Mouse (Mus musculus) liver, embryonic 14.5 days (tissue): ENCODE data around the gene Arhgap24. TPM values are rescaled to one million over a fixed set of nuclear protein-coding genes. Genes with fewer than 3 reads are reported as not detected.
A peak's percentile ranks its signal among the peaks of the same experiment; 100 is the strongest.

Source experiments
- ATAC-seq: fragments of 200-750 bp; cut with Nextera tagmentation; 2 replicates; pipeline ENCODE4 v1.8.0; 2017; ENCODE audit warnings: moderate number of reproducible peaks, mild to moderate bottlenecking, moderate library complexity; ENCODE audit not compliant: insufficient read depth
- DNase-seq, 3 experiments: peaks; one replicate each; pipeline ENCODE4 v3.0.0-alpha.2; 2012 to 2013; ENCODE audit warnings: low read depth in 3 of 3, low spot score in 3 of 3
- H3K27ac ChIP-seq: fragments of 300-500 bp; sonication (generic); 2 replicates; pipeline ENCODE4 v1.5.1; 2014; ENCODE audit warnings: moderate library complexity, mild to moderate bottlenecking, control low read depth, inconsistent platforms
- H3K27me3 ChIP-seq: fragments of 300-500 bp; sonication (generic); 2 replicates; pipeline ENCODE4 v1.6.1; 2014; ENCODE audit warnings: mild to moderate bottlenecking, low read length, moderate library complexity; ENCODE audit not compliant: control insufficient read depth, insufficient read depth
- H3K36me3 ChIP-seq: fragments of 300-500 bp; sonication (generic); replicated peaks from 2 replicates; pipeline ENCODE4 v1.6.1; 2014; ENCODE audit warnings: low read depth; ENCODE audit not compliant: control insufficient read depth, insufficient read depth
- H3K4me1 ChIP-seq, 2 experiments: fragments of 200-500 bp in 1 of 2; fragments of 300-500 bp in 1 of 2; sonication (generic) in 1 of 2; replicated peaks; 2 replicates each; pipeline ENCODE4 v1.6.1; 2012 to 2014; ENCODE audit warnings: antibody characterized with exemption in 1 of 2, inconsistent platforms in 1 of 2, low read length in 1 of 2; ENCODE audit not compliant: control insufficient read depth in 2 of 2, insufficient read depth in 2 of 2
- H3K4me2 ChIP-seq: fragments of 300-500 bp; sonication (generic); 2 replicates; pipeline ENCODE4 v1.6.1; 2014; ENCODE audit warnings: low read depth, mild to moderate bottlenecking, control low read depth, moderate library complexity
- H3K4me3 ChIP-seq, 2 experiments: fragments of 200-500 bp in 1 of 2; fragments of 300-500 bp in 1 of 2; sonication (generic) in 1 of 2; 2 replicates each; pipeline ENCODE4 v1.5.1; 2012 to 2014; ENCODE audit warnings: low read depth in 2 of 2, low read length in 2 of 2, mild to moderate bottlenecking in 2 of 2, control low read depth in 1 of 2, inconsistent platforms in 1 of 2, moderate library complexity in 1 of 2; ENCODE audit not compliant: insufficient read depth in 1 of 2
- H3K9ac ChIP-seq: fragments of 300-500 bp; sonication (generic); replicated peaks from 2 replicates; pipeline ENCODE4 v1.6.1; 2014; ENCODE audit warnings: mild to moderate bottlenecking, control low read depth, moderate library complexity
- H3K9me3 ChIP-seq: fragments of 300-500 bp; sonication (generic); 2 replicates; pipeline ENCODE4 v1.6.1; 2016; ENCODE audit warnings: low read length, mixed read lengths; ENCODE audit not compliant: control insufficient read depth
- CTCF ChIP-seq: IDR thresholded peaks from 2 replicates; pipeline ENCODE4 v1.5.1; 2016; ENCODE audit warnings: antibody characterized with exemption, low read depth, control low read depth
- EP300 ChIP-seq: IDR thresholded peaks from 2 replicates; pipeline ENCODE4 v1.6.1; 2016; ENCODE audit warnings: antibody characterized with exemption, low read depth
- WGBS: fragments of 180-500 bp; shearing (Covaris S2); extraction: QIAGEN DNeasy Blood & Tissue Kit; methylation state at CpG from one replicate; pipeline ENCODE4 v1.1.7; 2014; ENCODE audit not compliant: insufficient replicate concordance; 5-methylcytosine and 5-hydroxymethylcytosine counted together
- polyA plus RNA-seq, 2 experiments: library from polyadenylated mRNA; depleted of rRNA in 1 of 2; stranded (reverse) in 1 of 2; unstranded in 1 of 2; fragments of >200 nt; fragmentation: Nextera tagmentation in 1 of 2; extraction: Ambion mirVana in 1 of 2; gene quantifications; 2 replicates each; pipeline versions ENCODE4 v1.2.1 to v1.2.3; 2012 to 2014

Arhgap24 gene
- polyA plus RNA-seq (2012; rRNA removed), result 1.4 and 1.8 TPM in 2 replicates
- polyA plus RNA-seq (2014; fragmentation: Nextera tagmentation; extraction: Ambion mirVana), result 2.0 and 2.1 TPM in 2 replicates

DNA sequence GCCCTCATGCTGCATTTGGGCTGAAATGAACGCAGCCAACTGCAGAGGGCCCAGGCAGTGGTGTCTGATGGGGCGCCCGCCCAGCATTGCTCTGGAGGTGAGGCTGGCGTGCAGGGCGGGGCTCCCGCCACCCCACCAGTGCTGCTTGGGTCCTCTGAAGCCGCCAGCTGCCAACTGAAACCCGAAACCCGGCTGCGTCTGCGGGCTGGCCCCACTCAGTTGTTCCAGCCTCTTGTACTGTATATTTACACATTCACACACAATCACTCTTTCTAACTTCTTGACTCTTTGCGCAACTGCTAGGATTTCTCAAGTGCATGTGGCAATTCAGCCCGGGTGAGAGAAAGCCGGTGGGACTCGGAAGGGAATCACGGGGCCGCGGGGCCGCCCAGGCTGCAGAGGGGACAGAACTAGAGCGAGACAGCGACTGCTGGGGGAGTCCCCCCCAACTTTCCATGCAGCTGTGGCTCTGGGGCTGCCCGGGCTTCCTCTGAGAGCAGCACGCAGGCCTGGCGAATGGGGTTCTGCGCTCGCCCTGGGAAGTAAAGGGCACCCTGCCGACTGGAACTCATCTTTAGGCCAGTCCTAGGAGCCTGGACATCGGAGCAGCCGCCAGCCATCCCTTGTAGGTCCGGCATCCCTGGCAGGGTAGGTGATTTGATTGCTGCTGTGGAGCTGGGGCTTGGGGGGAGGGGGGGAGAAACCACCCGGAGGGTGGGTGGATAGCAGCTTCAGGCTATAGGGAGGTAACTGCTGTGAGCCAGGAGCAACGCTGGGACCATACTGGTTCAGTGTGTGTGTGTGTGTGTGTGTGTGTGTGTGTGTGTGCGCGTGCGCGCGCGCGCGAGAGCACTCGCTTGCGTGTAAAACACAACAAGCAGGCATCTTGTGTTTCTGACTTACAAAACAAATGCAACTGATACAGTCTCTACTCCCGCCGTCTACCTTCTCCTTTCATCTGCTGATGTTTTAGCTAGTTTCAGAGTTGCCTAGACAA, at the start of gene Arhgap24:
Gene Arhgap24 (plus strand): TSS at position 177 of the 997 bp plus-strand sequence.
- H3K4me1 ChIP-seq, result no peaks in the 10 kb centered on the region
- H3K27ac ChIP-seq, result no peak within 1 kb of the TSS
- ATAC-seq (peak; percentile 67), DNase-seq (peak; percentile 20 to 39 (median 26))
- no peak within 1 kb of the TSS for H3K9ac ChIP-seq
- peak within 1 kb of the TSS; percentile 42 to 48 for H3K4me3 ChIP-seq
- TF ChIP-seq CTCF (no peak), EP300 (no peak)
- no peaks in the 10 kb centered on the region for H3K36me3 ChIP-seq
- H3K9me3 ChIP-seq, result no peaks in the 10 kb centered on the region
- WGBS, result 3% methylated on average over 44 of the region's 44 CpGs
- H3K4me2 ChIP-seq, result peak within 1 kb of the TSS; percentile 46
- H3K27me3 ChIP-seq, result no peaks in the 10 kb centered on the region

DNA sequence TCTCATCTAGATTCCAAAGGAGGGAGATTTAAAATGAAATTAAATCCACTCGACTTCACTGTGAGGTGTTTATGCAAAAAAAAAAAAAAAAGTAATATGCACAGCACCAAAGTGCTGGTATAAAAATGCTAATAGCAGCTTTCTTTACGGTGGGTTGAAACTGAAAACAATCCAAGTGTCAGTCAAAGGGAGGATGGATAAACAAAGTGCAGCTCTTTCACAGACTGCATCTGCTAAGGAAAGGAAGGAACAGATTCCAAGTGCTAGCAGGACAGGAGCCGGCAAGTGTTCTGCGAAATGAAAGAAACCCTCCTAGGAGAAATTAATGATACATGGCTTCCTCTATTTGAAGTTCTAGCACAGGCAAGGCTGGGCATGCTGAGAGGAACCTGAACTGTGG, 47.0 kb upstream of the Arhgap24 start:
- 44% methylated on average over 4 of the region's 4 CpGs for WGBS
- Histone ChIP-seq H3K27ac (no peak overlapping the region), H3K27me3 (no peaks in the 10 kb centered on the region), H3K9me3 (no peaks in the 10 kb centered on the region), H3K4me3 (no peak overlapping the region), H3K4me1 (no peaks in the 10 kb centered on the region), H3K4me2 (no peak overlapping the region), H3K9ac (no peak overlapping the region), H3K36me3 (no peaks in the 10 kb centered on the region)
- no peak for DNase-seq
- no peak for ATAC-seq
- no peak for TF ChIP-seq CTCF
- TF ChIP-seq EP300, result no peak

DNA sequence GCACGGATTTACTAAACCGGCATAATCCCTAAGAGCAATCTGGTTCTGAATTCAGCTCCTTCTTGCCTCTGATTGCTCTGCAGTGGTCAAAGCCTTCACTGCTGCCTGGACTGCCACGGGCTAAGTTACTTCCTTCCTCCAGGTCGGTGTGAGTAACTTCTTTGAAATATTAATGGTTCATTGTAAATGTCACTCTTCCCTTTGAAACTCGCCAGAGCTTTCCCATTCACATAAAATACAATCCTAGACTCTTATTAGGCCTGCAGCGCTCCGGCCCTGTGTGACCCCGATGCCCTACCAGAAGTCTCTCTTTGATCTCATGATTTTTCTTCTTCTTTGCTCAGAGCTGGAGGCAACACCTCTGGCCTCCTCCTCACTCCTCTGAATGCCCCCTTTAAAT, 44.6 kb upstream of the Arhgap24 start:
- Histone ChIP-seq H3K9me3 (no peaks in the 10 kb centered on the region), H3K4me2 (no peak overlapping the region), H3K36me3 (no peaks in the 10 kb centered on the region), H3K27me3 (no peaks in the 10 kb centered on the region), H3K27ac (no peak overlapping the region), H3K9ac (no peak overlapping the region), H3K4me1 (no peaks in the 10 kb centered on the region), H3K4me3 (no peak overlapping the region)
- WGBS, result 54% methylated on average over 8 of the region's 8 CpGs
- ATAC-seq (no peak), DNase-seq (no peak)
- TF ChIP-seq CTCF (no peak), EP300 (no peak)

DNA sequence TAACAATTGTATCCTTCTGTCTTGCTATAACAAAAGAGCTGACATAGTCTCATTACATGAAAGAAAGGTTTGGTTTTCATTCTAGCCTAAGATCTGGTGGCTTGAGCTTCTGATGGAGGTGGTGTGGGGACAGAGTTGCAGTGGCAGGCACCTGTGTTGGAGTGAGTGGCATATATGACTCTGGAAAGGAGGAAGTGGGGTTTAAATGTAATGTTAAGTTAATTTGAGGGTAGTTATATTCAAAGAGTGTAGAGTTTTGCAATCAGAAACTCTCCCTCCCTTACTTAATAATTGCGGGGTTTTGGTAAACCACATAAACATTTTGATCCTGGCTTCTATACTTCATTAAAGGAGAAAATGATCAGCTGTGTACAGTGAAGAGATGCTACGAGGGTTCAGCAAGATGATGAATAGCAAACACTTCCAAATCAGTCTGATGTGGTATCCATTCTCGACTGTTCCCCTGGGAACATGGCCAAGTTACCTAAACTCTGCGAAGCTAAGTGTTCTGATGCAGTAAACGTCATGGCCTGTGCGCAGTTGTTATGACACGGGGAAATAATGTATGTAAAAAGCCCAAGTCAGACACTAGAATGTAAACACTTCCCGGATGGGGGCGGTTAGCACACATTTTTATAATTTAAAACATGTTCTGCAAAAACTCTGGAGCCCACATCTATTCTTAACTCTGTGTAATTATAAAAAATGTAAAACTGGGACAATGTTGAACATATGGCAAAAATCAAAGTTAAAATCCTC, 41.9 kb upstream of the Arhgap24 start:
- TF ChIP-seq EP300 (no peak), CTCF (no peak)
- DNase-seq (no peak), ATAC-seq (no peak)
- WGBS, result 63% methylated on average over 9 of the region's 9 CpGs
- Histone ChIP-seq H3K4me2 (no peak overlapping the region), H3K9ac (no peak overlapping the region), H3K27me3 (no peaks in the 10 kb centered on the region), H3K27ac (no peak overlapping the region), H3K36me3 (no peaks in the 10 kb centered on the region), H3K4me1 (no peaks in the 10 kb centered on the region), H3K9me3 (no peaks in the 10 kb centered on the region), H3K4me3 (no peak overlapping the region)

DNA sequence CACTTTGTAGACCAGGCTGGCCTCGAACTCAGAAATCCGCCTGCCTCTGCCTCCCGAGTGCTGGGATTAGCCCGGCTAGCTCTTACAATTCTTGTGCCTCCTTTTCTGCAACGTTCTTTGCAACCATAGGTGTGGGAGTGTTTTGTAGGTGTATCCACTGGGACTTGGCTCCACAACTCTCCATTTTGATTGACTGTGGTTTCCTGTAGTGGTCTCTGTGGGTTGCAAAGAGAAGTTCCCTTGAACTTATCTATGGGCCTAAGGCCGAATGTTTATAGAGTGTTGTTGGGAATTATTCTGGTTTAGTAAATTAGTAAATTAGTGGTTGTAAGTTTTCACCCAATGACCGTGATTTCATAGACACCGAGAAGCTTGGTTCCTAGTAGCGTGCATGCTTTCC, 33.8 kb upstream of the Arhgap24 start:
- ATAC-seq (no peak), DNase-seq (no peak)
- H3K4me3 ChIP-seq, result no peak overlapping the region
- no peak for TF ChIP-seq CTCF
- no peak for TF ChIP-seq EP300
- H3K27ac ChIP-seq, result no peak overlapping the region
- no peak overlapping the region for H3K4me2 ChIP-seq
- H3K27me3 ChIP-seq, result no peaks in the 10 kb centered on the region
- no peaks in the 10 kb centered on the region for H3K9me3 ChIP-seq
- H3K4me1 ChIP-seq, result no peaks in the 10 kb centered on the region
- 44% methylated on average over 9 of the region's 9 CpGs for WGBS
- H3K9ac ChIP-seq, result no peak overlapping the region
- no peaks in the 10 kb centered on the region for H3K36me3 ChIP-seq
